In the genomic region with DNA sequence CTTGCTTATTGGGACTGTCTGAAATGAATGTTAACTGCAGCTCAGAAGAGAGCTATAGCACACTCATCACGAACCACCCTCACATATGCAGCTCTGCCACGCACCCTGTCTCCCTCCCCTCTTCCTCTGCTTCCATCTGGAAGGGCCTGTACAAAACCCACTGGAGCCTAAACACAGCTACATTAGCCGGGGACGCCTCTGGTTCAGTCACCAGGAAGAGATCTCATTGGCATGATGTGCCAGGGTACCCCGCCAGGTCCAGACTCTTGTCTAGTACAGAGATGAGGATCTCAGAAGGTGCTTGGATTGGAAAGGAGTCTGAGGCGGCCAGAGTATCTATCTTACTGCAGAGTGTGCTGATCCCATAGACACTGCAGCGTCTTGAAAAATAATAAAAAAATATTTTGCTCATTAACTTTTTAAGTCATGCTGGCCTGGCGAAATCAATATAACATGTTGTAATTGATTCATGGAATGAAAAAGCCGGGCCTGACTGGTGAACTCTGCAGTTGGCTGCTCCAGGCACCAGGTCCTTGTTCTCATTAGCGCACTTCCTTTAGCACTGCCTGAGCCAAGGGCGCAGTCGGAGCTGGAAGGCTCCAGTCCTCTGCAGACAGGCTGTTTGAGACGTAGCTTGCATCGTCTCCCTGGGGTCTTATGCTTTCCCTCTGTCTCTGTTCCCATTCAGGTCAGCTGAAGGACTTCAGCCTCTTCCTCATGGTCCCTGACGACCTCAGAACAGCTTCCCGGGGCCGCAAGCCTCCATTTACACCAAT, we compare ENCODE assay signal across 7 mouse cellular contexts. TPM values are rescaled to one million over a fixed set of nuclear protein-coding genes. Genes with fewer than 3 reads are reported as not detected.
A peak's percentile ranks its signal among the peaks of the same experiment; 100 is the strongest.
DNase-seq lines count a peak whose midpoint lies in the region; ATAC-seq lines count a peak whose summit lies in the region.

No protein-coding gene starts in this region.

- 74% methylated on average over 17 of the region's 17 CpGs for WGBS in neural tube, embryonic 13.5 days
- WGBS in forebrain, embryonic 14.5 days: 76% methylated on average over 17 of the region's 17 CpGs
- WGBS in neural tube, embryonic 14.5 days: 71% methylated on average over 17 of the region's 17 CpGs

- H3K9me3 ChIP-seq in neural tube, embryonic 13.5 days: no peaks in the 10 kb centered on the region
- H3K9me3 ChIP-seq in forebrain, embryonic 14.5 days (replicated peaks; ENCODE audit: control insufficient read depth, low read length): no peaks in the 10 kb centered on the region
- no peaks in the 10 kb centered on the region for H3K9me3 ChIP-seq in neural tube, embryonic 14.5 days (ENCODE audit: control insufficient read depth, low read length)

- H3K4me2 ChIP-seq in neural tube, embryonic 13.5 days: no peak overlapping the region
- no peak overlapping the region for H3K4me2 ChIP-seq in forebrain, embryonic 14.5 days (ENCODE audit: low read length)
- H3K4me2 ChIP-seq in neural tube, embryonic 14.5 days (ENCODE audit: low read depth, low read length): no peak overlapping the region

- peak; percentile 69; the same call in 1 of the 2 replicates for ATAC-seq in neural tube, embryonic 13.5 days (ENCODE audit: low read depth)
- ATAC-seq in forebrain, embryonic 14.5 days: peak; percentile 54; the same call in 1 of the 2 replicates
- ATAC-seq in neural tube, embryonic 14.5 days (ENCODE audit: low read depth): peak; percentile 46; the same call in 1 of the 2 replicates

- H3K4me3 ChIP-seq in neural tube, embryonic 13.5 days: no peak overlapping the region
- no peak overlapping the region for H3K4me3 ChIP-seq in forebrain, embryonic 14.5 days (ENCODE audit: low read depth, low read length)
- no peak overlapping the region for H3K4me3 ChIP-seq in neural tube, embryonic 14.5 days (ENCODE audit: low read depth, low read length)

- H3K36me3 ChIP-seq in neural tube, embryonic 13.5 days: no peaks in the 10 kb centered on the region
- no peaks in the 10 kb centered on the region for H3K36me3 ChIP-seq in forebrain, embryonic 14.5 days (ENCODE audit: control insufficient read depth, insufficient read depth, low read length)
- H3K36me3 ChIP-seq in neural tube, embryonic 14.5 days (ENCODE audit: control insufficient read depth, insufficient read depth, low read length): no peaks in the 10 kb centered on the region

- H3K4me1 ChIP-seq in neural tube, embryonic 13.5 days (replicated peaks): no peaks in the 10 kb centered on the region
- no peaks in the 10 kb centered on the region for H3K4me1 ChIP-seq in forebrain, embryonic 14.5 days (ENCODE audit: control insufficient read depth, insufficient read depth, low read length)
- no peaks in the 10 kb centered on the region for H3K4me1 ChIP-seq in neural tube, embryonic 14.5 days (ENCODE audit: control insufficient read depth, insufficient read depth, low read length)

- no peak for DNase-seq in neural tube, embryonic 10.5 days (ENCODE audit: extremely low spot score, low spot score)
- DNase-seq in forebrain, embryonic 14.5 days (ENCODE audit: low spot score): peak; percentile 28
- peak; percentile 18 for DNase-seq in heart, postnatal 4 days
- no peak for DNase-seq in adrenal gland, postnatal 10 days
- no peak for DNase-seq in embryo, embryonic 10 days (ENCODE audit: low spot score)

- H3K27ac ChIP-seq in neural tube, embryonic 13.5 days (replicated peaks): no peak overlapping the region; the same call in 1 of the 2 replicates
- no peak overlapping the region for H3K27ac ChIP-seq in forebrain, embryonic 14.5 days (ENCODE audit: low read depth, low read length)
- H3K27ac ChIP-seq in neural tube, embryonic 14.5 days (ENCODE audit: low read depth, low read length): no peak overlapping the region

- no peaks in the 10 kb centered on the region for H3K27me3 ChIP-seq in neural tube, embryonic 13.5 days
- no peaks in the 10 kb centered on the region for H3K27me3 ChIP-seq in forebrain, embryonic 14.5 days (replicated peaks; ENCODE audit: control insufficient read depth, insufficient read depth, low read length)
- H3K27me3 ChIP-seq in neural tube, embryonic 14.5 days (ENCODE audit: control insufficient read depth, insufficient read depth, low read length): no peaks in the 10 kb centered on the region

- H3K9ac ChIP-seq in neural tube, embryonic 13.5 days: no peak overlapping the region
- no peak overlapping the region for H3K9ac ChIP-seq in forebrain, embryonic 14.5 days (ENCODE audit: low read length)
- no peak overlapping the region for H3K9ac ChIP-seq in neural tube, embryonic 14.5 days (replicated peaks; ENCODE audit: low read depth, low read length)

RNA-seq across cellular contexts. Expression of gene Lrrtm3, which starts 50.1 kb away (rescaled TPM):
- 20.1 and 21.0 TPM in 2 replicates for polyA plus RNA-seq in neural tube, embryonic 13.5 days (2015; fragmentation: Nextera tagmentation; extraction: Ambion mirVana)
- 10.5 and 17.6 TPM in 2 replicates for polyA plus RNA-seq in forebrain, embryonic 14.5 days (2014; fragmentation: Nextera tagmentation; extraction: Ambion mirVana)
- total RNA-seq in heart, postnatal 4 days (2021): under 1 TPM; 0.14 to 0.36 TPM
- 33.2 and 50.0 TPM in 2 replicates for polyA plus RNA-seq in neural tube, embryonic 14.5 days (2014; fragmentation: Nextera tagmentation; extraction: Ambion mirVana)
- total RNA-seq in adrenal gland, postnatal 10 days (2021): under 1 TPM; 0.76 to 0.81 TPM

Comparison
In these comparisons a context has a peak if more than half of its experiments do, and no peak if none do; other contexts are left out.
1. DNase-seq: peak in forebrain, embryonic 14.5 days (single experiment) and heart, postnatal 4 days (single experiment); none in neural tube, embryonic 10.5 days (single experiment), adrenal gland, postnatal 10 days (single experiment) and embryo, embryonic 10 days (single experiment).
2. Peak in every context shown above with its lines, with median percentiles within 50 percentile points of each other: ATAC-seq.